Mouse (Mus musculus) frontal cortex, adult 2 months (tissue): Measurements from ENCODE around the gene Antxr1. TPM values are rescaled to one million over a fixed set of nuclear protein-coding genes. Genes with fewer than 3 reads are reported as not detected.

ENCODE experiments used
- DNase-seq, 2 experiments: peaks; one replicate each; pipeline ENCODE4 v3.0.0; 2022; ENCODE audit warnings: low spot score in 1 of 2; ENCODE audit errors: extremely low spot score in 1 of 2
- polyA plus RNA-seq: library from polyadenylated mRNA; depleted of rRNA; stranded (reverse); fragments of >200 nt; gene quantifications from 2 replicates; pipeline ENCODE4 v1.2.3, GENCODE M21; 2012; rRNA removed

Gene Antxr1
- 8.8 and 11.3 TPM in 2 replicates for polyA plus RNA-seq

GRCm38 (mm10) chr6:87335091-87335934 is at the start of gene Antxr1:
Gene Antxr1 (minus strand): TSS chr6:87335821.
- peak in 1 of 2 experiments; percentile 55 for DNase-seq

- DNase-seq, result peak; percentile 34 to 65
Measured at GRCm38 (mm10) chr6:87384761-87385160, 49.1 kb upstream of the Antxr1 start.

GRCm38 (mm10) chr6:87383926-87384691 is 48.5 kb upstream of the Antxr1 start:
- DNase-seq, result peak in 1 of 2 experiments; percentile 34

- DNase-seq, result no peak
Measured at GRCm38 (mm10) chr6:87373057-87373456, 37.4 kb upstream of the Antxr1 start, which contains the start of gene Gkn2. Gene Gkn2 (plus strand): TSS chr6:87373357.

GRCm38 (mm10) chr6:87369223-87369622 is 33.6 kb upstream of the Antxr1 start:
- DNase-seq, result peak; percentile 20 to 31

GRCm38 (mm10) chr6:87354441-87354840 is 18.8 kb upstream of the Antxr1 start:
- DNase-seq, result no peak

GRCm38 (mm10) chr6:87350829-87351228 is 15.2 kb upstream of the Antxr1 start, which contains the start of gene Gkn1:
Gene Gkn1 (minus strand): TSS chr6:87350942.
- DNase-seq, result no peak

- DNase-seq, result no peak
Measured at GRCm38 (mm10) chr6:87335935-87336295, 294 bp upstream of the Antxr1 start.

- DNase-seq, result peak in 1 of 2 experiments; percentile 67
Measured at GRCm38 (mm10) chr6:87334361-87335090, 1.1 kb downstream of the Antxr1 start.

- no peak for DNase-seq
Measured at GRCm38 (mm10) chr6:87332380-87332779, 3.2 kb downstream of the Antxr1 start.

GRCm38 (mm10) chr6:87328265-87329173 is 7.1 kb downstream of the Antxr1 start:
- DNase-seq, result peak in 1 of 2 experiments; percentile 48

- DNase-seq, result no peak
Measured at GRCm38 (mm10) chr6:87326932-87327331, 8.7 kb downstream of the Antxr1 start.

GRCm38 (mm10) chr6:87323381-87323780 is 12.2 kb downstream of the Antxr1 start:
- DNase-seq, result peak in 1 of 2 experiments; percentile 68

- no peak for DNase-seq
Measured at GRCm38 (mm10) chr6:87318651-87319050, 17.0 kb downstream of the Antxr1 start.

GRCm38 (mm10) chr6:87316966-87317365 is 18.7 kb downstream of the Antxr1 start:
- no peak for DNase-seq

GRCm38 (mm10) chr6:87312761-87313160 is 22.9 kb downstream of the Antxr1 start:
- DNase-seq, result no peak

GRCm38 (mm10) chr6:87304486-87304885 is 31.1 kb downstream of the Antxr1 start:
- DNase-seq, result no peak

- no peak for DNase-seq
Measured at GRCm38 (mm10) chr6:87302746-87303145, 32.9 kb downstream of the Antxr1 start.

GRCm38 (mm10) chr6:87301991-87302390 is 33.6 kb downstream of the Antxr1 start:
- DNase-seq, result no peak

GRCm38 (mm10) chr6:87294904-87295303 is 40.7 kb downstream of the Antxr1 start:
- no peak for DNase-seq
